8 mouse cellular contexts compared by ENCODE assay signal in genomic region chr6:95207063-95207462, GRCm38 (mm10).
DNase-seq lines count a peak whose midpoint lies in the region; ATAC-seq and TF ChIP-seq lines count a peak whose summit lies in the region.

No protein-coding gene starts in this region.

- DNase-seq in cerebellum, postnatal 10 days, result peak; percentile 67 to 78
- no peak for DNase-seq in cerebellum, adult 9-11 months
- peak; percentile 20 to 58 for DNase-seq in left cerebral cortex, adult 2 months (ENCODE audit: extremely low spot score in 1 of 2, low spot score in 2 of 2)
- DNase-seq in left cerebral cortex, adult 11 months (ENCODE audit: low spot score), result no peak
- no peak for DNase-seq in Patski (ENCODE audit: low read depth, low spot score)
- DNase-seq in induced T-regulatory cell, adult 2 months (ENCODE audit: low read depth), result peak; percentile 24
- DNase-seq in lung, adult 2 months, result peak; percentile 23
- DNase-seq in natural killer cell, adult 2 months (ENCODE audit: low spot score in 2 of 2), result no peak

- no peak overlapping the region for H3K4me3 ChIP-seq in left cerebral cortex, adult 2 months
- no peak overlapping the region for H3K4me3 ChIP-seq in lung, adult 2 months (replicated peaks; ENCODE audit: extremely low read depth, low read depth, low read length)

- peaks cover 6% of the 10 kb centered on the region for H3K27me3 ChIP-seq in Patski

- no peaks in the 10 kb centered on the region for H3K4me1 ChIP-seq in lung, adult 2 months (ENCODE audit: control insufficient read depth, insufficient read depth, low read length)

- no peak overlapping the region for H3K27ac ChIP-seq in left cerebral cortex, adult 2 months

- 37% methylated on average over 2 of the region's 2 CpGs for WGBS in lung, adult 2 months

- TF ChIP-seq CTCF in left cerebral cortex, adult 2 months (IDR thresholded peaks at IDR 0.05), result peak; percentile 64
- TF ChIP-seq CTCF in Patski (IDR thresholded peaks at IDR 0.05), result peak; percentile 67
- no peak for TF ChIP-seq CTCF in lung, adult 2 months (IDR thresholded peaks at IDR 0.05; ENCODE audit: insufficient read depth, low read length)

- intact Hi-C loops in left cerebral cortex, adult 2 months (cut with DNase I), result no loop called here

- in situ Hi-C loops in Patski (cut with MboI; ENCODE audit: low pct_unique_long_range_greater_than_20kb), result no loop called here

- CTCF ChIA-PET in Patski (lab: Charles Lee), result interaction anchor here (1.3 kb wide), 1 partner anchor 9 kb away, joined by 4 read pairs; no protein-coding TSS in a partner anchor

- TF ChIP-seq POLR2A in lung, adult 2 months (IDR thresholded peaks at IDR 0.05; ENCODE audit: borderline replicate concordance, extremely low read depth, low read depth, low read length), result no peak

- POLR2A ChIA-PET in Patski (lab: Charles Lee), result no interaction called here

- no peak for ATAC-seq in Patski

Comparison
In these comparisons a context has a peak if more than half of its experiments do, and no peak if none do; other contexts are left out.
1. DNase-seq: peak in cerebellum, postnatal 10 days (2 of 2), left cerebral cortex, adult 2 months (2 of 2), induced T-regulatory cell, adult 2 months (single experiment) and lung, adult 2 months (single experiment); none in cerebellum, adult 9-11 months (single experiment), left cerebral cortex, adult 11 months (single experiment), Patski (single experiment) and natural killer cell, adult 2 months (0 of 2).